Mouse (Mus musculus) testis, postnatal 14 days (tissue): ENCODE results near the gene Vmn2r37.
"Not testable (repeated sequence)": the region's sequence is repeated elsewhere in the genome, so short reads cannot be mapped to it uniquely, and the experiment has no call there.

ENCODE experiments used
- DNase-seq: peaks from one replicate; pipeline ENCODE4 v3.0.0; 2021; ENCODE audit warnings: low spot score

The Vmn2r37 gene

DNA sequence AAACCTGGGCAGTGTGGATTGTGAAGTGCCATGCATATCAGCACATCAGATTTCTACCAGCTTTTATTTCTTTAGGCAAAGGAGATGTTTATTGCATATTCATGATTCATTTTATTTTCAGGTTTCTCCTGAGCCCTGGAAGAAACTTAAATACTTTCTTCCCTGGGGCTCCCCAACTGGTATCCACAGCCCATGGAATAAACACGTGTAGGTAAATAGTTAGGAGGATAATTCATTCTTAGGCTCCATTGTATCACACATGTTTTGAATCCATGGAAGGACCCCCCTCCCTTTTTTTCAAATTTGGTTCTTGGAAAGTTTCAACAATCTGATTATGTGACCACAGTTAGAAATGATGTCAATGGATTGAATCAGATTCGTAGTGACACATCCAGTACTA lies at the start of gene Vmn2r37:
Gene Vmn2r37 (minus strand): TSS at position 101 of the 400 bp plus-strand sequence.
- DNase-seq = not testable (repeated sequence)
